Mouse (Mus musculus) embryo, embryonic 11 days (tissue): ENCODE measurements around the gene Slc22a14.
"Not testable (repeated sequence)": the region's sequence is repeated elsewhere in the genome, so short reads cannot be mapped to it uniquely, and the experiment has no call there.

ENCODE experiments used
- DNase-seq: peaks from one replicate; pipeline ENCODE4 v3.0.0-alpha.2; 2015

The Slc22a14 gene

DNA sequence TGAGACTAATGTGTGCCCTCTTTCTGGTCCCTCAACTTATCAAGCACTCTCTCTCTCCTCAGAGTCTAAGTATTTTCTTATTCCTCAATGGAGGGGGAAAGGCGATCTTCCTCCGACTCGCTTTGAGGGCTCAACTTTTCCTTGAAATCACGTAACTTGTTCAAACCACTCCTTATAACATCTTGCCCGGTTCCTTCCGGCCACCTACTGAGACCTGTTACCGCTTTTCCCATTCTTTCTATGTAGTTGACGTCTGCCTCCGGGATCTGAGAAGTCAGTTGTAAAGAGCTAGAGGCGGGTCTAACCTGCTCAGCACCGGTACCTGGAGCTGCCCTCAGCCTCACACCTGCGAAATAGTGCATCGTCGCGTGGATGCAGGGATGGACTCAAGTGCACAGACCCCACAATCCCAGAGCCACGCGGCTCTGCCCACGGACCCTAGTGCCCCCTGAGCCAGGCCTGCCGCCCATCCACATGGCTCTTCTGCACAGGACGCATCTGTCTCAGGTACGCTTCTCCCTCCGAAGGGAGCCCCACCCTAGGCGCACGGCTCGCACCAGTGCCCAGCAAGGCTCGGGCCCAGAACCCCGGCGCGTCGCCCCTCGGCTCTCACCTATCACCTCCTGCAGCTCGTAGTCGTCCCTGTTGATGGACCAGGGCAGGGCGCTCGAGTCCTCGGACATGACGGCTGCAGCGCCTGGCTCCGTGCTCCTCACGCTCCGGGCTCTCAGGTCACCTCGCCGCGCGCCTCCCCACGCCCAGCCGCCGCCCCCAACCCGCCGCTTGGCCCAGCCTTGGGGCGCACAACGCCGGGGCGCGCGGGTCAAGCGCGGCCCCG is 43.7 kb downstream of the Slc22a14 start:
- peak; percentile 34 for DNase-seq

- DNase-seq = peak; percentile 11
These were observed 44.4 kb downstream of the Slc22a14 start for GRCm38 (mm10) chr9:119320946-119321345.

- no peak for DNase-seq
These were observed 44.9 kb downstream of the Slc22a14 start for GRCm38 (mm10) chr9:119320446-119320845.

- DNase-seq = no peak
These were observed 46.5 kb downstream of the Slc22a14 start for GRCm38 (mm10) chr9:119318891-119319290.

- no peak for DNase-seq
These were observed 52.3 kb downstream of the Slc22a14 start for GRCm38 (mm10) chr9:119313096-119313495.

GRCm38 (mm10) chr9:119309067-119309466 is 56.3 kb downstream of the Slc22a14 start:
- DNase-seq = no peak

DNA sequence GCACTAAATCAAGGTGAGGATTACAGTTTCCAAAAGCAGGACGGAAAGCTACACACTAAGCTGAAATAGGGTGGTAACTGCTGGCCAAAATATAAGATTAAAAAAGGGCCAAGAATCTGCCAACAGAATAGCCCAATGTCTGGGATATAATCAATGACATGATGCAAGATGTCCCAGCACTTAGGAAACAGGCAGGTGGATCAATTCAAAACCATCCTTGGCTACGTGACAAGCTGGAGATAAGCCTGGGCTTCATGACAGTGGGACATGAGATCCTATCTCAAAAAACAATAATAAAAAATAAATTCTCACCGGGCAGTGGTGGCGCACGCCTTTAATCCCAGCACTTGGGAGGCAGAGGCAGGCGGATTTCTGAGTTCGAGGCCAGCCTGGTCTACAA is 59.5 kb downstream of the Slc22a14 start:
- DNase-seq = no peak

GRCm38 (mm10) chr9:119298563-119298962 is 66.8 kb downstream of the Slc22a14 start:
- DNase-seq = no peak

- no peak for DNase-seq
These were observed 67.7 kb downstream of the Slc22a14 start for GRCm38 (mm10) chr9:119297696-119298095.

DNA sequence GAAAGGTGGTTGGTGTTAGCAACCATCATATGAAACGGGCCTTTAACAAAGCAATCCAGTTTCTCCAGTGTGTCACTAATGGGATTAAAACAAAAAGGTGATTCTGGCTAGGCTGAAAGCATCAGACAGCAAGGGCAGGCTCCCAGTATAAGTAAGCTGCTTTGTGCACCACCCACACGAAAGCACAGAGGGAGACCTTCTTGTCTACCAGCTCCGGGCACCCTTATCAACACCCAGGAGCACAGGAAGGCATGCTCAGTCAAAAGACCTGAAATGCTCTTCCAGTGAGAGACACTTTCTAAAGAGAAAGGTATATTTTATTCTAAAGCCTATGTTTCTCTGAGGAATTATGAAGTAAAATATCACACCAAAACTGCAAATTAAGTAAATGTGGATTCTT is 74.6 kb downstream of the Slc22a14 start:
- no peak for DNase-seq

DNA sequence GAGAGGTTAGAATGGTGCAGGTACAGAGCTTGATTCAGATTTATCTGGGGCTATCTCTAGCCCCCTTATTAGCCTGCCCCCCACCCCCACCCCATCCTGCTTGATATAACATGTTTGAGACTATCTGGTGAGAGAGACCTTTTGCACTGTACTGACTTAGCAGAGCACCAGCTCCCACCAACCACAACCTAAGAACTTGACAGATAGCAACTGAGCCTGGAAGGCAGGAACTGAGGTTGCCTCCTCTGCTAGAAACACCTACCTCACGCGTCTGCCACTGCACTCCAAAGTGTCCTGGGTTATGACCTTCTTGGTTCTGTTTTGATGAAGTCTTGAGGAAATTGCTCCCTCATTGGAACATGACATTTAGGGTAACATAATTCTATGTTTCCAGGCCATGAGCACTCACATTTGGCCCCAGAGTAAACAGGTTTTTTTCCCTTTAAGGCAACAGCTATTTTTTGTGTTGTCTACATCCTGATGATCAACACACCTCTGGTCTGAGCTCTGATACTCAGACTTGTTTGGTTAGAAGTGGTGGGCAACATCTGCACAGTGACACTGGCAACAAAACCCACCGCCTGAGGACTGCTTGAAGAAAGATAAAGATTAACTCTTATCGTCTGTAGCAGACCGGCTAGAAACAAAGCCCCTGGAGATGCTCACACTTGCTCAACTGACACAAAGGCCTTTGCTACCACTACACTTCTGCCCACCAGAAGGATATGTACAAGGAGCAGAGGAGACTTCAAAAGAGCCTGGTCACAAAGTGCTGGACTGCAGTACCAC is 84.3 kb downstream of the Slc22a14 start:
- DNase-seq = no peak

DNA sequence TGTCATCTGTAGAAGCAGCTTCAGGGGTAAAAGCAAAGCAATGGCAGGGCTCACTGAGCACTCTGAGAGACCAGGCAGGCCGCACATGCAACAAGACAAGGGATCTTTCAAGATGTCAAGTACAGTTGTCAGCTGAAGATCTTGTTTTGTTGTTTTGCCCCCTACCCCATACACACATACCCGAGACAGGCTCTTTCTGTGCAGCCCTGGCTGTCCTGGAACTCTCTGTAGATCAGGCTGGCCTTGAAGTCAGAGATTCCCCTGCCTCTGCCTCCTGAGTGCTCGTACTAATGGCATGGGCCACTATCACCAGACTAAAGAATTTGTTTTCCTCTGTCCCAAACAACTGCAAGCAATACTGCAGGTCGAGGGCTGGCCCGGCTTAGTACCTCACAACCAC is 87.3 kb downstream of the Slc22a14 start:
- DNase-seq = no peak

GRCm38 (mm10) chr9:119276321-119276720 is 89.0 kb downstream of the Slc22a14 start:
- DNase-seq = no peak

DNA sequence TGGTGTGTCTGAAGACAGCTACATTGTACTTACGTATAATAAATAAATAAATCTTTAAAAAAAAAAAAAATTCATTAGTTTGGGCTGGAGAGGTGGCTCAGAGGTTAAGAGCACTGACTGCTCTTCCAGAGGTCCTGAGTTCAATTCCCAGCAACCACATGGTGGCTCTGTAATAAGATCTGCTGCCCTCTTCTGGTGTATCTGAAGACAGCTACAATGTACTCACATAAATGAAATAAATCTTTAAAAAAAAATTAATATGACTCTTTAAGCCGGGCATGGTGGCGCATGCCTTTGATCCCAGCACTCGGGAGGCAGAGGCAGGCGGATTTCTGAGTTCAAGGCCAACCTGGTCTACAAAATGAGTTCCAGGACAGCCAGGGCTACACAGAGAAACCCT is 90.5 kb downstream of the Slc22a14 start:
- DNase-seq = not testable (repeated sequence)

DNA sequence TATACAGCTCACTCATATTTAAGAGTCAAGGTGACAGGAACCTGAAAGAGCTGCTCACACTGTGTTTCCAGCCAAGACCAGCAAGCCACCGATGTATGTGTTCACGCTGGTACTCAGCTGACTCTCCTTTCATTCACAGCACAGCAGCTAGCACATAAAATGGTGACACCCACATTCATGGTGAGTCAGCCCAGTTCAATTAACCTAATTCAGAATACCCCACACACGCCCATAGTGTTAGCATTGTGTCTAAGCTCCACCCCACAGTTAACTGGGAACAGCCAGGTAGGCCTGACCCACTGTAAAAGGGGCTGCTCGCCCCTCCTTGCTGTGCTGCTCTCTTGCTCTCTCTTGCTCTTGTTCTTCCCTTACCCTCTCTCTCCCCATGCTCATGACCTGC is 93.9 kb downstream of the Slc22a14 start:
- DNase-seq = no peak

DNA sequence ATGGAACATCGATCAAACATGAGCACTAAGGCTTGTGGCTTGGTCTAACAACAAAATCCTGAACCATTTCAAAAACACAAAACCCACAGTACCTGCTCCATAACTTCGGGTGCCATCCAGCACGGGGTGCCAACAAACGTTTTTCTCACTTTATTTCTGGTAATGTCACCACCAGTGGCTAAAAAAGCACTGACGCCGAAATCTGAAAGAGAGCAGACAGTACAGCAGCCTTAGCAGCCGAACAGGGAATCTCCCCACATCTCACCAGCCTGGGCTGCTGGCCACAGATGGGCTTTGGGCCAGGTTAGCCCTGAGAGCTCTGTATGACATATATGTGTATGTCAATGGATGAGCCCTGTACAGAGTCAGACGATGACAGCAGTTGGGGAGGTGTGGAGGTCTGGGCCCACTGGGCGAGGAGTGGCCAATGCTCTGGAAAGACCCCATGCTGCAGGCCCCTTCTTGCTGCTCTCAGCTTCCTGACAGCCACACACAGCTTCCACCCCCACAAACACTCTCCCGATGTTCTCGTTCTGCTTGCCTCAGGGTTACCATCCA is 96.7 kb downstream of the Slc22a14 start:
- no peak for DNase-seq

- DNase-seq = no peak
These were observed 97.2 kb downstream of the Slc22a14 start for GRCm38 (mm10) chr9:119268120-119268519.

- DNase-seq = not testable (repeated sequence)
These were observed 99.3 kb downstream of the Slc22a14 start for GRCm38 (mm10) chr9:119266121-119266395.

GRCm38 (mm10) chr9:119265373-119266120 is 99.8 kb downstream of the Slc22a14 start:
- not testable (repeated sequence) for DNase-seq

DNA sequence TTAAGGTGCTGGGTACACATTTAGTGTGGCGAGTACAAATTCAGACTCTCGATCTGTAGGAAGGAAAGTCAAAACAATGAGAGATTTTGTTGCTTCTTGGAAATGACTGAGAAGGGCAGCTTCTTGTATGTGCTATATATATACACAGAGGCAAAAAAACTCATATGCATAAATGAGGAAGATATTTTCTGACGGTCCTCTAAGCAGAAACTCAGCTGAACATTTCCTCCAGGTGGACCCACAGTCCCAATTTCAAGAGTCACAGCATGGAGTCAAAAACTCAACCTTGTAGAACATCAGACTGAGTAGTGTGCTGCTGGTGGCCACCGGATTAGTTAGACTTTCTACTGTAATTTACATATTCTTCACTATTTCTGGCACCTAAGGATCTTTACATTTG is 102.3 kb downstream of the Slc22a14 start:
- no peak for DNase-seq

GRCm38 (mm10) chr9:119260825-119261224 is 104.5 kb downstream of the Slc22a14 start:
- DNase-seq = no peak

DNA sequence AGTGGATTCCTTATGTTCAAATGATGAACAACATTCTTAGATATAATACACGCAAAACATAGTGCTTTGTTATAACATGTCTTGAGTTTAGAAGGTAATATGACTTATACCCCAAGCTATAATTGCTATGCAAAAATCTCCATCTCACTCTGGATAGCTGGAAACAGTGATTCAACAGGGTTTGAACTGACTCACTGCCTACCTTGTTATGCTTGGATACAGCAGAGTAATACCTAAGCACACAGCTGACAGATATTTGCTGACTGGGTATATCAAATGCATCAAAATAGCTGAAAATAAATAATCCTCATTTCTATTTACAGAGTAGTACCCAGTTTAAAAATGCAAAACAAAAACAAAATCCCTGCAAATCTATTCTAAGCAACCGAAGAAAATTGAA is 106.6 kb downstream of the Slc22a14 start:
- DNase-seq = no peak

GRCm38 (mm10) chr9:119258128-119258527 is 107.2 kb downstream of the Slc22a14 start:
- DNase-seq = no peak
